Mouse (Mus musculus) heart, adult 2 months (tissue): Measurements from ENCODE around the gene Cmtm2b.
"Not testable (repeated sequence)": the region's sequence is repeated elsewhere in the genome, so short reads cannot be mapped to it uniquely, and the experiment has no call there.

Experiments
- EP300 ChIP-seq: fragments of 200-500 bp; IDR thresholded peaks from 2 replicates; pipeline ENCODE4 v1.6.1; 2011; ENCODE audit warnings: low read depth, low read length, control low read depth; ENCODE audit not compliant: insufficient read depth
- POLR2A ChIP-seq: fragments of 200-500 bp; IDR thresholded peaks from 2 replicates; pipeline ENCODE4 v1.6.1; 2011; ENCODE audit warnings: mild to moderate bottlenecking, low read depth, low read length, control low read depth; ENCODE audit not compliant: insufficient read depth

DNA sequence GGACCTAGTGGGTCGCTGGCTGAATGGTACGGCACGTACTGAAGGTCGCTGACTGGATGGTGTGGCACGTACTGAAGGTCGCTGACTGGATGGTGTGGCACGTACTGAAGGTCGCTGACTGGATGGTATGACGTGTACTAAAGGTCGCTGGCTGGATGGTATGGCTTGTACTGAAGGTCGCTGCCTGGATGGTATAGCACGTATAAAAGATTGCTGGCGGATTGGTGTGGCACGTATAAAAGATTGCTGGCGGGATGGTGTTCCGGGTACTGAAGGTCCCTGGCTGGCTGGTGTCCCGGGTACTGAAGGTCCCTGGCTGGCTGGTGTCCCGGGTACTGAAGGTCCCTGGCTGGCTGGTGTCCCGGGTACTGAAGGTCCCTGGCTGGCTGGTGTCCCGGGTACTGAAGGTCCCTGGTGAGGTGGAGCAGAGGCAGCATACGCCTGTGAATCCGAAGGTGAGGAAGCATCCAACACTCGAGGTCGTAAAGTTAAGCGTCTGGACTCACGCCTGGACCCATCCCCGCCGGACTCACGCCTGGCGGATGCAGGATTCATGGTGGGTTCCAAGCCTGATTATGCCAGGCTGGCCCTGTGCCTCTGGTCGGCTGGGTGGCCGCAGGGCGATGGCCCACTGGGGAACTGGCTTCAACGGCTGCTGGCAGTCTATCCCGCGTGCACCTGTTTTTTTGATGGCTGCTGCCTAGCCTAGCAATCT lies 12.4 kb upstream of the Cmtm2b start, which contains the start of the genes Gm45711 and Cmtm1:
- not testable (repeated sequence) for TF ChIP-seq EP300, POLR2A
